ENCODE assay signal across 10 mouse cellular contexts in genomic region chr11:116282089-116282488, GRCm38 (mm10). TPM values are rescaled to one million over a fixed set of nuclear protein-coding genes. Genes with fewer than 3 reads are reported as not detected.
DNase-seq lines count a peak whose midpoint lies in the region; ATAC-seq and TF ChIP-seq lines count a peak whose summit lies in the region.
"Had no signal": no experiment of that assay in that cellular context is flagged by ENCODE, and none has a peak within 500 bp of the region (broad histone marks: within the 10 kb centered on the region; RNA-seq: fewer than 3 reads in every experiment).

No protein-coding gene starts in this region.

- 2% methylated on average over 11 of the region's 11 CpGs for WGBS in hindbrain, embryonic 15.5 days
- WGBS in limb, embryonic 14.5 days: 2% methylated on average over 11 of the region's 11 CpGs

- ATAC-seq in hindbrain, embryonic 15.5 days (ENCODE audit: low FRiP score, low read depth): no peak
- ATAC-seq in limb, embryonic 14.5 days (ENCODE audit: low FRiP score, low read depth): no peak

- H3K27ac ChIP-seq in hindbrain, embryonic 15.5 days (replicated peaks): no peak overlapping the region
- H3K27ac ChIP-seq in limb, embryonic 14.5 days (replicated peaks; ENCODE audit: low read depth, low read length): no peak overlapping the region
- H3K27ac ChIP-seq: liver, embryonic 15.5 days had no signal

- DNase-seq in embryo, embryonic 10 days (ENCODE audit: low spot score): peak; percentile 49
- no peak for DNase-seq in embryo, embryonic 9.5 days (ENCODE audit: extremely low spot score)
- DNase-seq in Muller cell, postnatal 12 days (ENCODE audit: inconsistent ontology term): peak; percentile 25
- DNase-seq in limb, embryonic 14.5 days (ENCODE audit: low spot score): peak; percentile 34
- DNase-seq in layer of hippocampus, postnatal 14 days (ENCODE audit: low spot score in 2 of 2): no peak
- DNase-seq in layer of hippocampus, adult 11-12 months (ENCODE audit: low spot score): no peak
- DNase-seq in cerebellum, postnatal 4 days (ENCODE audit: low spot score in 2 of 2): no peak
- DNase-seq: right cerebral cortex, postnatal 25 days had no signal

- H3K9me3 ChIP-seq in hindbrain, embryonic 15.5 days: no peaks in the 10 kb centered on the region
- H3K9me3 ChIP-seq in limb, embryonic 14.5 days (ENCODE audit: control insufficient read depth, low read length): no peaks in the 10 kb centered on the region
- H3K9me3 ChIP-seq: liver, embryonic 15.5 days had no signal

- peak overlapping the region; percentile 5; the same call in 1 of the 2 replicates for H3K4me3 ChIP-seq in hindbrain, embryonic 15.5 days
- peak overlapping the region; percentile 32; the same call in 1 of the 2 replicates for H3K4me3 ChIP-seq in limb, embryonic 14.5 days (replicated peaks; ENCODE audit: low read length)

- TF ChIP-seq POLR2A in limb, embryonic 14.5 days (IDR thresholded peaks at IDR 0.05; ENCODE audit: borderline replicate concordance, extremely low read depth, insufficient read depth, insufficient read length): no peak

- H3K27me3 ChIP-seq in hindbrain, embryonic 15.5 days: peaks cover 58% of the 10 kb centered on the region
- H3K27me3 ChIP-seq in limb, embryonic 14.5 days (ENCODE audit: control insufficient read depth, insufficient read depth, low read length): peaks cover 55% of the 10 kb centered on the region

- no peaks in the 10 kb centered on the region for H3K36me3 ChIP-seq in hindbrain, embryonic 15.5 days
- no peaks in the 10 kb centered on the region for H3K36me3 ChIP-seq in limb, embryonic 14.5 days (ENCODE audit: control insufficient read depth, insufficient read depth, low read length)
- H3K36me3 ChIP-seq: liver, embryonic 15.5 days had no signal

- H3K4me2 ChIP-seq in hindbrain, embryonic 15.5 days: peak overlapping the region; percentile 53; the same call in 1 of the 2 replicates
- H3K4me2 ChIP-seq in limb, embryonic 14.5 days (replicated peaks; ENCODE audit: low read depth, low read length, severe bottlenecking): peak overlapping the region; percentile 58; the same call in 1 of the 2 replicates

- H3K9ac ChIP-seq in hindbrain, embryonic 15.5 days: no peak overlapping the region
- no peak overlapping the region for H3K9ac ChIP-seq in limb, embryonic 14.5 days (ENCODE audit: low read depth, low read length, severe bottlenecking)
- H3K9ac ChIP-seq: liver, embryonic 15.5 days had no signal

- peaks cover 24% of the 10 kb centered on the region for H3K4me1 ChIP-seq in hindbrain, embryonic 15.5 days (replicated peaks)
- H3K4me1 ChIP-seq in limb, embryonic 14.5 days (ENCODE audit: control insufficient read depth, insufficient read depth, low read length): peaks cover 7% of the 10 kb centered on the region

RNA-seq across cellular contexts. Expression of gene Galr2, which starts 1.4 kb away (rescaled TPM):
- polyA plus RNA-seq in hindbrain, embryonic 15.5 days (2015; fragmentation: Nextera tagmentation; extraction: Ambion mirVana): 0.51 and 0.68 TPM in 2 replicates
- 0.24 and 0.59 TPM in 2 replicates for polyA plus RNA-seq in limb, embryonic 14.5 days (2012; rRNA removed)
- 0.33 and 0.37 TPM in 2 replicates for polyA plus RNA-seq in limb, embryonic 14.5 days (2014; fragmentation: Nextera tagmentation; extraction: Ambion mirVana)
- not detected for total RNA-seq in layer of hippocampus, postnatal 14 days (2021)
- polyA plus RNA-seq: liver, embryonic 15.5 days had no signal

RNA-seq across cellular contexts. Expression of gene Srp68, which starts 8.1 kb away (rescaled TPM):
- polyA plus RNA-seq in hindbrain, embryonic 15.5 days (2015; fragmentation: Nextera tagmentation; extraction: Ambion mirVana): 63.9 and 66.1 TPM in 2 replicates
- polyA plus RNA-seq in limb, embryonic 14.5 days (2012; rRNA removed): 106 and 111 TPM in 2 replicates
- 94.9 and 103 TPM in 2 replicates for polyA plus RNA-seq in limb, embryonic 14.5 days (2014; fragmentation: Nextera tagmentation; extraction: Ambion mirVana)
- 10 to 100 TPM; 52.0 to 55.7 TPM for total RNA-seq in layer of hippocampus, postnatal 14 days (2021)

RNA-seq across cellular contexts. Expression of gene Exoc7, which starts 24.9 kb away (rescaled TPM):
- polyA plus RNA-seq in hindbrain, embryonic 15.5 days (2015; fragmentation: Nextera tagmentation; extraction: Ambion mirVana): 106 and 108 TPM in 2 replicates
- polyA plus RNA-seq in limb, embryonic 14.5 days (2012; rRNA removed): 57.7 and 66.7 TPM in 2 replicates
- polyA plus RNA-seq in limb, embryonic 14.5 days (2014; fragmentation: Nextera tagmentation; extraction: Ambion mirVana): 72.0 and 72.7 TPM in 2 replicates
- 10 to 100 TPM; 76.5 to 77.8 TPM for total RNA-seq in layer of hippocampus, postnatal 14 days (2021)

RNA-seq across cellular contexts. Expression of gene Evpl, which starts 44.2 kb away (rescaled TPM):
- polyA plus RNA-seq in hindbrain, embryonic 15.5 days (2015; fragmentation: Nextera tagmentation; extraction: Ambion mirVana): 1.0 and 1.1 TPM in 2 replicates
- polyA plus RNA-seq in limb, embryonic 14.5 days (2012; rRNA removed): 6.0 and 8.2 TPM in 2 replicates
- 17.0 and 21.8 TPM in 2 replicates for polyA plus RNA-seq in limb, embryonic 14.5 days (2014; fragmentation: Nextera tagmentation; extraction: Ambion mirVana)
- under 1 TPM; 0.44 to 0.72 TPM for total RNA-seq in layer of hippocampus, postnatal 14 days (2021)

RNA-seq across cellular contexts. Expression of gene Foxj1, which starts 53.1 kb away (rescaled TPM):
- polyA plus RNA-seq in hindbrain, embryonic 15.5 days (2015; fragmentation: Nextera tagmentation; extraction: Ambion mirVana): 13.7 and 23.2 TPM in 2 replicates
- 0.85 and 0.88 TPM in 2 replicates for polyA plus RNA-seq in limb, embryonic 14.5 days (2012; rRNA removed)
- 0.14 TPM in 1 of 2 replicates, not detected in the other for polyA plus RNA-seq in limb, embryonic 14.5 days (2014; fragmentation: Nextera tagmentation; extraction: Ambion mirVana)
- total RNA-seq in layer of hippocampus, postnatal 14 days (2021): 10 to 100 TPM in 1 of 2 experiments, 1 to 10 TPM in 1; 6.9 to 13.4 TPM

Comparison
In these comparisons a context has a peak if more than half of its experiments do, and no peak if none do; other contexts are left out.
1. DNase-seq: peak in embryo, embryonic 10 days (single experiment), Muller cell, postnatal 12 days (single experiment) and limb, embryonic 14.5 days (single experiment); none in embryo, embryonic 9.5 days (single experiment), layer of hippocampus, postnatal 14 days (0 of 2), layer of hippocampus, adult 11-12 months (single experiment) and cerebellum, postnatal 4 days (0 of 2).